Mouse (Mus musculus): ENCODE results near the gene Hist1h1t.
A peak's percentile ranks its signal among the peaks of the same experiment; 100 is the strongest.

Gene Hist1h1t

GRCm38 (mm10) chr13:23697491-23698299, 2.1 kb downstream of the Hist1h1t start:
- no peak for TF ChIP-seq GATA4 (IDR thresholded peaks at IDR 0.05; ENCODE audit: insufficient replicate concordance, low read length)

GRCm38 (mm10) chr13:23698300-23698693, 2.7 kb downstream of the Hist1h1t start, which contains the start of gene Hist1h4c:
Gene Hist1h4c, minus strand, starts transcription at chr13:23698454.
- TF ChIP-seq GATA4 (IDR thresholded peaks at IDR 0.05; ENCODE audit: insufficient replicate concordance, low read length): peak; percentile 43; the same call in 1 of the 2 replicates

DNA sequence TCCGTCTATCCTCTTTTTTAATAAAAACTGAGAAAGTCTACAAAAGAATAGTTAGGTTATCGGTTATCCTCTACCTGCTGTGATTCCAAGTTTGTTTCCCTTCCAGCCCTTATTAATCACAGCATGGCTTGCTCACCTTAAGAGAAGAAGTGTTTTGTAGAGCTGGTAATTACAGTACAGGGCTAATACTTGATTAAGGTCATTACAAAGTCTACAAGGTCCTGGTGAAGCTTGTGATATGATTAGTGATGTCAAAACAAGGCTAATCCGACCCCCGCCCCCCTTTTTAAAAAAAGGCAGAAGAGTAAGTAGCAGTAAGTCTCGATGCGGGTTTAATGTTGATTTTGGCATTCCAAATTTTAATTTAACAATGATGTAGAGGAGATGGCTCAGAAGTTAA, 3.4 kb downstream of the Hist1h1t start:
- TF ChIP-seq GATA4 (IDR thresholded peaks at IDR 0.05; ENCODE audit: insufficient replicate concordance, low read length): no peak

DNA sequence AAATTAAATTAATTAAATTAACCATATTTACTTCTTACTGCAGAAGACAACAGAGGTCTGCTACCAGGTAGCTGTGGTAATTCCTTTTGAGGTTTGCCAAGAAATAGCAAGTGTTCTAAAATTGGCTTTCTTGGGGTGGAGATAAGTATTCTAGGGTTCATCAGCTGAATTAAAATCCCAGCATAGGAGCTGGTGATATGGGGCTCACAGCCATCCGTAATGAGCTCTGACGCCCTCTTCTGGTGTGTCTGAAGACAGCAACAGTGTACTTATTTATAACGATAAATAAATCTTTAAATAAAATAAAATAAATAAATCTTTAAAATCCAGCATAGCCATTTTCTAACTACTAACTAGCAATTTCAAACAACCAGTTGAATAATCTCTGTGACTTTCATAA, 4.2 kb downstream of the Hist1h1t start:
- TF ChIP-seq GATA4 (IDR thresholded peaks at IDR 0.05; ENCODE audit: insufficient replicate concordance, low read length): no peak

DNA sequence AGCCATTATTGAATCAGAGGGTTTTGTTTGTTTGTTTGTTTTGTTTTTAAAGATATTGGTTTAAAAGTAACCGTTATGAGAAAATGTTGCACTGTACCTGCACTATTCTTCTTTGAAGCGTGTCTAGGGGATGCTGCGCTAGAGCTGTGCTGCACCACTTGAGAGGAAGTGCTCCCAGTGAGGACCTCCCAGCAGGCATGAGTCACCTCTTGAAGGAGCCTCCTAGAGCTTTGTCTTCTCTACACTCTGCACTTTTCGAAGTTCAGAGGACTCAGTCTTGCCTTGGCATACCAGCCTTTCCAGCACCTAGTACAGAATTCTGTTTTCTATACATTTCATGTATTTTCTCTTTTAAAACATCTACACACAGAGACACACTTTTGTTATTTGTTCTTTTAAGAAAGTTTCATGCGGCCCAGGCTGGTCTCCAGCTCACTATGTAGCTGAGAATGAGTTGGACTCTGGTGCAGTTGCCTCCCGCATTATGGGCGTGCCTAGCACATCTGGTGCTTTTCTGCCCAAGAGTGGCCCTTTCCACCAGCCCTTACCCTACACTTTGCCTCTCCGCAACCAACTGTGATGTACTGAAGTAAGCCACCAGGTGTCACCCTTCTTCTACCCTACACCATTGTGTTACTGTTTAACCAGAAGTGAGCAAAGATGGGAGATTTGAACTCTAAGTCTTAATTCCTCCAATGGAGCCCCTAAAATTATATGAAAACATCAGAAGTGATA, 5.3 kb downstream of the Hist1h1t start:
- no peak for TF ChIP-seq GATA4 (IDR thresholded peaks at IDR 0.05; ENCODE audit: insufficient replicate concordance, low read length)

DNA sequence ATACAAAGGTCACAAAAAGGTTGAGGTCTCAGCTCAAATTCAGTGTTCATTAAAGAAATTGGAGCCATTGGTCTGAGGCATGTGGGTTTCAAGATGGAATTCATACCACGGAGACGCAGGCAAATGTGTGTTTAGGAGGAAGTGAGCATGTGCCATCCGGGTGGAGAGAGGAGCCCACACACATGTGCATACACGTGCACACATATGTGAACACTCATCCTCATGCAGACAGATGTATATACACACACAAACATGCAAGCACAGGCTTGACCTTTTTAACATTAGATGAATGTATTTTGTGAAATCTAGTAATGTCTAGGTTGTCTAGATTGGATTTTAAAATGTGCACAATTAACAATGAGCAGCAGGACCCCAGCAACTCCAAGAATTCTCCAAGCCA, 6.6 kb downstream of the Hist1h1t start:
- no peak for TF ChIP-seq GATA4 (IDR thresholded peaks at IDR 0.05; ENCODE audit: insufficient replicate concordance, low read length)

- no peak for TF ChIP-seq GATA4 (IDR thresholded peaks at IDR 0.05; ENCODE audit: insufficient replicate concordance, low read length)
Measured at GRCm38 (mm10) chr13:23705751-23706356, 10.2 kb downstream of the Hist1h1t start.

DNA sequence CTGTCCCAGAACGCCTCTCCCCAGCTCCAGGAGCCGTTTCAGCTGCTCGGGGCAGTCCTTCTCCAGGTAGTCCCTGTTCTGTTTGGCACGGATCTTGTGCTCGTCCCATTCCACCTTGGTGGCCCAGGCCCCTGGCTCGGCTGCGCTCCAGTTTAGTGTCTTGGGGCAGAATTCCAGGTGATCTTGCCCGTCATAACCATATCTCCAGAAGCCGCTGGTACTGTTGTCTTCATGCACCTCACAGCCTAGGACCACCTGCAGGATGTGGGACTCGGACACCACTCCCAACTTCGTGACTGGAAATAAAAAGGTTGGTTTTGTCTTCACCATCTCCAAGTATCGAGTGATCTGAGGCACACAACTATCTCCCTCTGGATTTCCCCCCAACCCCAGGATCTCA, 11.2 kb downstream of the Hist1h1t start:
- no peak for TF ChIP-seq GATA4 (IDR thresholded peaks at IDR 0.05; ENCODE audit: insufficient replicate concordance, low read length)

DNA sequence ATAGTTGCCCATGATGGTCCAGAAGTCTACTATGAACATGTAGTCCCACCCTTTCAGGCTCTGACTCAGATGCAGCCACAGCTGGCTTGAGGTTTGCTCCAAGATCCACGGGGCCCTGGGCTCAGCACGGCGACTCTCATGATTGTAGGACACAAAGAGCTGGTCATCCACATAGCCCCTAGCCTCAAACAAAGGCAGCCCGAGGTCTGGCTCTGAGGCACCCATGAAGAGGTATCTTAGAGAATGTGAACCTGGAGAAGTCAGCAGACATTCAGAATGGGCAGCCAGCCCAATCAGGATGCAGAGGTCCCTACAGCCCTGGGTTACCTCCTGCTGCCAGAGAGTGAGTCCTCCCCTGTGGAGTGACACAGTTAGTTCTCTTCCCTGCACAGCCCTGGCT, 12.4 kb downstream of the Hist1h1t start:
- TF ChIP-seq GATA4 (IDR thresholded peaks at IDR 0.05; ENCODE audit: insufficient replicate concordance, low read length): no peak

DNA sequence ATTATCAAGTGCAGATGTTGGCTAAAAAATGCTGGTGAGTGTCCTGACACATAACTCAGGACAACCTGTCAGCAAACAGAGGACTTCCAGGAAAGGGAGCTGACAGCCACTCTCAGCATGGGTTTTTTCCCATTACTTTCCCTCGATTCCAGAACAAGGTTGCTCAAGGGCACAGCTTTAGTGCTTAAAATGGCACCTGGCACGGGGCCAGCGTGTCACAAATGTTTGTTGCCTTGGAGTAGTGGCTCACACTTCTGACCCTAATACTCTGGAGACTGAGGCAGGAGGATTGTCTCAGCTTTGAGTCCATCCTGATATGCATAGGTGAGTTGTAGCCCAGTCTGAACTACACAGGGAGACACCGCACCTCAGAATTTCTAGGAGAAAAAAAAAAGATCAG, 13.0 kb downstream of the Hist1h1t start:
- TF ChIP-seq GATA4 (IDR thresholded peaks at IDR 0.05; ENCODE audit: insufficient replicate concordance, low read length): no peak

DNA sequence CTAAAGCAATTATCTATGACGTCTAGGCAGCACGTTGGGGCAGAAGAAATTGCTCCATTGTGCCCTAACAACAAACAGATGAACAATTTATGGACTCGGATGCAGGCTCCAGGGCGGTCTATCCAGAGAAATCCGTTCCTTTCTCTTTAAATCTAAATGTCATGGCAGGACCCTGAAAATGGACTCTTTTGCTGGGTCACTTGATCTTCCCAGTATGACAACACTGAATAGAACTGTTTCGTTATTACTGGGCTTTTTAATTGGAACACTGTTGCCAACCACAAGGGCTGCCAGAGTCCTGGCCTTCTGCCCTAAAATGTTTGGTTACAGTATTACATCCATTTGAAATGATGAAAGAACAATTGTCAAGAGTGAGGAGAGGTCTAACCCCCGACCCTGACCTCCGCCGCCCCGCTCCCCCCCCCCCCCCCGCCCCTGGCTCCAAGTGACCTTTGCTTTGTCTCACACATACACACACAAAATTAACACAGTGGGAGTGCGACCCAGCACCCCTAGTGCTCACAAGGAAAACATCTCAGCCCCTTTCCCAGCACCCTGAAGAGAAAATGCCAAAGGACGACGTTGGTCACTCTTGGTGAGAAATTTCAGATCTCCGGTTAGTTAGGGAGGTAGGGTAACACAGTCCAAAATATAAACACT, 14.2 kb downstream of the Hist1h1t start:
- no peak for TF ChIP-seq GATA4 (IDR thresholded peaks at IDR 0.05; ENCODE audit: insufficient replicate concordance, low read length)

GRCm38 (mm10) chr13:23710374-23711089, 14.9 kb downstream of the Hist1h1t start, which contains the start of gene Hfe:
Gene Hfe, minus strand, starts transcription at chr13:23710854.
- peak; percentile 25; the same call in 1 of the 2 replicates for TF ChIP-seq GATA4 (IDR thresholded peaks at IDR 0.05; ENCODE audit: insufficient replicate concordance, low read length)

- TF ChIP-seq GATA4 (IDR thresholded peaks at IDR 0.05; ENCODE audit: insufficient replicate concordance, low read length): no peak
Measured at GRCm38 (mm10) chr13:23716261-23717042, 20.8 kb downstream of the Hist1h1t start.

DNA sequence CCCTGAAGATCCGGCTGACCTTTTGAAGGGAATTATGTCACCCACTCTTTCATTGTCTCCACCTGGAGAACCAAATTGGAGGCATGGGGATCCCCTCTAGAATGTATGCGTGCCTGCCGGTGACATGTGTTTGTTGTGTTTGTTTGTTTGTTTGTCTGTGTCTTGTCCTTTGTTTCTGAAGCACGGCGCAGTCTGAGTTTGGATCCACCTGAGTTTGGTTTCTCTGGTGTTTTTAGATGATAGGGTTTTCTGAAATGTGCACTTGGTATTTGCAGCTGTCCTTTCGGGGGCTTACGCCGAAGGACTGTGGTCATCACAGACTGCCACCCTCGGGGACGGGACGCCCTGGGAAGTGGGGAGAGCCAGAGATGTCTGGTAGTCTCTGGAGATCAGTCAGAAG, 21.6 kb downstream of the Hist1h1t start:
- TF ChIP-seq GATA4 (IDR thresholded peaks at IDR 0.05; ENCODE audit: insufficient replicate concordance, low read length): no peak

All from liver, adult (tissue).